Mouse (Mus musculus) layer of hippocampus, postnatal 36 days (tissue): ENCODE data around the gene Cbx1. TPM values are rescaled to one million over a fixed set of nuclear protein-coding genes. Genes with fewer than 3 reads are reported as not detected.
A peak's percentile ranks its signal among the peaks of the same experiment; 100 is the strongest.

Source experiments
- DNase-seq, 2 experiments: peaks; one replicate each; pipeline ENCODE4 v3.0.0; 2022
- total RNA-seq, 2 experiments: library from RNA; stranded (reverse); gene quantifications; 2 replicates each; pipeline ENCODE4 v1.2.3; 2021

Gene Cbx1
- total RNA-seq = 10 to 100 TPM; 52.4 to 54.9 TPM

- peak; percentile 91 for DNase-seq
These were observed at the start of gene Cbx1 for GRCm38 (mm10) chr11:96788871-96789795. Cbx1 (plus strand) TSS chr11:96789127.

DNA sequence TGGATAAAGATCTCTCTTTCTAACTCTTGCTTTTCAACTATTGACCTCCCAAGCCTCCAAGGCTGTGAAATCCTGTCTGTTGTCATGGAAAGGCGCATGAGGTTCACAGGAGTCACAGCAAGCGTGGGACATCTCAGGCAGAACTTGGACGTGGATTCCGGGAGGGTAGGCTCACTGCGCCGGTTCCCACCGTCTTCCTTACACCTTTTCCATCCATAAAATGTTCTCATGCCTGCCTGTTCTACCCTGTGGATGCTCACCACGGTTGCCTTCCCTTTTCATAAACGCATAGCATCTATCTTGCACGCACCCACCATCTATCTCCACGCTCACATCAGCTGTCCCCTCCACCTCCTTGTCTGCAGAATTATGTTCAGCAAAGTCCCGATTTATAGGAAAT is 48.1 kb upstream of the Cbx1 start:
- no peak for DNase-seq

GRCm38 (mm10) chr11:96741995-96742394 is 46.9 kb upstream of the Cbx1 start:
- DNase-seq = peak in 1 of 2 experiments; percentile 44

GRCm38 (mm10) chr11:96743000-96743399 is 45.9 kb upstream of the Cbx1 start:
- peak in 1 of 2 experiments; percentile 17 for DNase-seq

- DNase-seq = no peak
These were observed 45.0 kb upstream of the Cbx1 start for GRCm38 (mm10) chr11:96743891-96744290.

DNA sequence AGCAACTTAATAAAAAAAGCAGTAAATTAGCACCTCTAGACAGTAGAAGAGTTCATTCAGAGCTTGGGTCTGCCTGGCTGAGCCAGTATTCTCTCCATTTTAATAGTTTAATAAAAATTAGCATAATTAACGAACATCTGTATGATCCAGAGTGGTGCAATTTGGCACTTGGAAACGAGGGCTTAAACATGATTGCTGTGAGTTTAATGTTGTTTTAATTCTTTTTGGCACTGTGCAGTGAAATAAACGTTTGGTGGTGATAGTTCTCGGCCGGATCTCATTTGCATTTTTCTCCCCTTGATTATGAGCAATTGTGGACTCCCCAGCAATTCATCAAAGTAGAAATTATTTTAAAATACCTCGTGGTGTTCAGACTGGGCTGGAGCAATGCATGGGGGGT is 42.3 kb upstream of the Cbx1 start:
- no peak for DNase-seq

DNA sequence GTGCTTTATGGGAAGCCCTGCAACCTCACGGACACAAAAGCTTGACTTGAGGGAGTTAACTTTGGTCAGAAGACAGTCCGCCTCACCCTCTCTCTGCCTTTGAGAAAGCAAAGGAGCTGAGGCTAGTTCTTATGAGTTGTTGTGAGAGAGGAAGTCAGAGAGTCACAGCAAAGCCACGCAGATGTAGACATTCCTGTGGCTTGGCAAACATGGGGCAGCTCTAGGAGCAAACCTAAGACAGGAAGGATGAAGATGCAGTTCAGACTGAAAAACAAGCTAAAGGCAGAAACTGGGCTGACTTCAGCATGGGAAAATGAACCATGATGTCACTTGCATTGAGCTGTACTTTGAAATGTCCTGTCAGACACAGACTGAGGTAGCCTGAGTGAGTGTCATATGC is 41.4 kb upstream of the Cbx1 start:
- no peak for DNase-seq

- DNase-seq = no peak
These were observed 33.6 kb upstream of the Cbx1 start for GRCm38 (mm10) chr11:96755298-96755697.

DNA sequence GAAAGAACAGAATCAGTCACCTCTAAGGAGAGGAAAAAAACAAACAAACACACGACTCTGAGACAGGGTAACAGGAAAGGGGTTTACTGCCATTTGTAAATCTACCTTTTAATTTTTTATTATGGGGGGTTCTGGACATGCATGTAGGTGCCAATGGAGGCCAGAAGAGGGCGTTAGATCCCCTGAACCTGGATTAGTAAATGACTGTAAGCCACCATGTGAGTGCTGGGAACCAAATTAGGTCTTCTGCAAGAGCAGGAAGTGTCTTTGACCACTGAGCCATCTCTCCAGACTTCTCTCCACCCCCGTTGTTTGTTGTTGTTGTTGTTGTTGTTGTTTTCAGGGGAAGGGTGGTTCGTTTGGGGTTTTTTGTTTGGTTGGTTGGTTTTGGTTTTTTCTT is 31.5 kb upstream of the Cbx1 start:
- DNase-seq = no peak

GRCm38 (mm10) chr11:96758402-96758801 is 30.5 kb upstream of the Cbx1 start:
- no peak for DNase-seq

DNA sequence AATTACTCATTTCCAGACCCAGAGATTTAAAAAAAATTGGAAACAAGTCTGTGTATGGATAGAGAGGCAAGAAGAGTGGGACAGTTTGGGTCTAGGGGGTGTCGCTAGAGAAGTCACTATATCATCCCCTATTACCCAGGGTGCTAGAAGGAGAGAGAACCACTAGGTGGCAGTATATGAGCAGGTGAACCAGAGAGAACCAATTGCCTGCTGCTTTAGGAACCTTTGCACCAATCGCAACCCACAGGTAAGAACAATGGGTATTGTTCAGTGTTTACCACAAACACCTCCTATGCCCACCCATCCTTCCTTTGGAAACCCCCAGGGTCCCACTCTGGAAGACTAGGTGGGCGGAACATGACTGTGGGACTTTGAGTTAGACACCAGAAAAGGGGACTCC is 28.9 kb upstream of the Cbx1 start:
- no peak for DNase-seq

- DNase-seq = no peak
These were observed 26.9 kb upstream of the Cbx1 start for GRCm38 (mm10) chr11:96761984-96762383.

GRCm38 (mm10) chr11:96762742-96763470 is 26.0 kb upstream of the Cbx1 start:
- DNase-seq = no peak

- no peak for DNase-seq
These were observed 24.2 kb upstream of the Cbx1 start for GRCm38 (mm10) chr11:96764511-96765350.

DNA sequence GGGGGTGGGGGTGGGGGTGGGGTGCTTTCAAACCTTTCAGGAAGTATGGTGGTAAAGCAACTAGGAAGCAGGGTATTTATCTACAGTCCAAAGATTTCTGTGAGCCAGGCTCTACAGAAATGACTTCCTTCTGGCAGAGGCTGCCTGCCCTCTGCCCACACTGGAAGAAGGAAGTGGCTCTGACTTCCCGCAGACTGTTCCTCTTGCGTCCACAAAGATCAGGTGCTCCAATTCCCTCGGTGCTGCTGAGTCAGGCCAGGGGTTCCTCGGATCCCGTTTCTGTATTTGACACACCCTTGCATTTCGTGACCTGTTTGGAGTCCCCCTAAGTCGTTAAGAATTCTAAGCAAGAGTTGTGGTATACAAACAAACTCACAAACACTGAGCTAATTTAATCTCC is 23.3 kb upstream of the Cbx1 start:
- no peak for DNase-seq

DNA sequence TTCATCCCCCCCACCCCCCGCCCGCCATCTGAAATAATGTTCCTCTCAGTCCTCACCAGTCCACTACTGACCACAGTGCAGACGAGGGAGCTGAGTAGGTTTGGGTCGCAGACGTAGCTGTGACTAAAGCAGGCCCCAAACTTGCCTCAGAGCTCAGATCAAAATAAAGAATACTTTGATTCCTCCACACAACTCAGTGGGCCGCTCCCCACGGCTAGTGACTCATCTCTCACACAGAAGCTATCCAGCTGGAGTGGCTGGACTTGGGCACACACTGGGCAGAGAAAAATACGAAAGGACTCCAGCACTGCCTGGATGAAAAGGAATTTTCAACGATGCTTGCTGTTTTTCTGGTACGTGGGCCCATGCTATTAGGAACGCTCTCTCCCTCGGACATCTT is 22.4 kb upstream of the Cbx1 start:
- DNase-seq = no peak

DNA sequence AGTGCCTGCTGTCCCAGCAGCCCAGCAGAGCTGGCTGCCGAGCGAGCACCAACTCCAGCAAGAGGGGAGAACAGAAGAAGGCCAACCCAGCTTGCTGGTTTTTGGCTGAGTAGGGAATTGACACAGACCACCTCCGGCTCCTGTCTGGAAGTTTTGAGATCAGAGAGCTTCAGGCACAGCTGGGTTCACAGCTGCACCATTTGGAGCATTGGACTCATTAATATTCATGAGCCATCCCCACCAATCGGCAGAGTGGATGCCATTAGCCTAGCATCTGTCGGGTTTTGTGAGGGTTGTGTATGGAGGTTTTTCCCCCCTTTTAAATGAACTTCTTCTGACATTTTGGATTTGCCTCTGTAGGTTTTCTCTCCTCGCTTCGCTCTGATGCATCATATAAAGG is 21.8 kb upstream of the Cbx1 start:
- DNase-seq = no peak

GRCm38 (mm10) chr11:96768240-96768639 is 20.7 kb upstream of the Cbx1 start:
- no peak for DNase-seq

GRCm38 (mm10) chr11:96771274-96771975 is 17.5 kb upstream of the Cbx1 start:
- DNase-seq = no peak

- DNase-seq = no peak
These were observed 16.5 kb upstream of the Cbx1 start for GRCm38 (mm10) chr11:96772413-96772812.

DNA sequence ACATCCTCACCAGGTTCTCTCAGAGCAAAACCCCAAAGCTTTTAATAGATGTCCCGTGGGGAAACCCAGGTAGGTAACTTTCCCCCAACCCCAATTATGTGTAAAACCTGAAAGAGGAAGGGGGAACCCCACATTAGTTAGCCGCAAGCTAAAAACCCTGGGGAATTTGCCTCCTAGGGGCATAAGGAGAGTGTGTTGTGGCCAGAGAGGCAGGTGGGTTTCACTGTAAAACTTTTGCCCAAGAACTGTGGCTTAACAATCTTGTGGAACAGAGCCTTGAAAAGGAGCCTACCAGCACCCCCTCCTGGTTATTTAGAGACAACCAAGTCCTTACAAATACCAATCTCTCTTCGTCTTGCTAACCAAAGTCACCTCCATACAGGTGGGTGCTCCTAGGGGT is 14.4 kb upstream of the Cbx1 start:
- DNase-seq = no peak

DNA sequence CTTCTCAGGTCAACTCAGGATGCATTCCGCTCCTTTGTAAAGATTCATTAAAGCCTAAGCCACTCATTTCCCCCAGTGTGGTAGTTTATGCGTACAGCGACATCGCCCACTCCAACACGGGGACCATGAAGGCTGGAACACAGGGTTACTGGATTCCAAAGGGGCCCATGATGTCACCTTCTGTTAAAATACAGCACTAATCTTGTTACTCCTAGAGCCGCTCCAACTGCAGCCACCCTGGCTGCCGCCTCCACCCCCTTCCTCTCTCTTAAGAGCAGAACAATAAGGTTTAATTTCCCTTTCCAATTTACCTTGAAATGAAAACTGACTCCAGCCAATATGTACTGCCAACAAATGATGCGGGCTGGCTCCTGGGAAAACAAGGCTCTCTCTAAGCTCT is 13.9 kb upstream of the Cbx1 start:
- DNase-seq = no peak
